Mouse (Mus musculus): ENCODE data around the gene Proca1.

Gene Proca1

GRCm38 (mm10) chr11:78223586-78223985, 30.4 kb downstream of the Proca1 start:
- no peak for DNase-seq (ENCODE audit: low read depth)

GRCm38 (mm10) chr11:78231518-78231917, 38.3 kb downstream of the Proca1 start:
- no peak for DNase-seq (ENCODE audit: low read depth)

GRCm38 (mm10) chr11:78240193-78240857, 47.1 kb downstream of the Proca1 start:
- no peak for DNase-seq (ENCODE audit: low read depth)

GRCm38 (mm10) chr11:78245261-78245626, 52.1 kb downstream of the Proca1 start:
- DNase-seq (ENCODE audit: low read depth): no peak

GRCm38 (mm10) chr11:78245627-78246317, 52.6 kb downstream of the Proca1 start, which contains the start of the genes Sdf2 and Supt6:
Gene Sdf2 (plus strand): TSS chr11:78245746.
Gene Supt6 (minus strand): TSS chr11:78245987.
- peak; percentile 97 for DNase-seq (ENCODE audit: low read depth)

GRCm38 (mm10) chr11:78246318-78247011, 53.3 kb downstream of the Proca1 start:
- DNase-seq (ENCODE audit: low read depth): no peak

GRCm38 (mm10) chr11:78247012-78247348, 53.8 kb downstream of the Proca1 start:
- DNase-seq (ENCODE audit: low read depth): no peak

GRCm38 (mm10) chr11:78247727-78248140, 54.5 kb downstream of the Proca1 start:
- DNase-seq (ENCODE audit: low read depth): peak; percentile 93

Data from 416B (cell line).